Mouse (Mus musculus): ENCODE measurements at regions not wholly inside any gene's neighbourhood (a gene's known extent, or its start where the extent isn't known, plus 50 kb on each side); places are given as distances from the start of the nearest gene placed in this dataset.
A peak's percentile ranks its signal among the peaks of the same experiment; 100 is the strongest.

GRCm38 (mm10) chr8:17664371-17665141, 1313.5 kb downstream of the Defb40 start:
- 0 out of 2 replicates have a peak, but pooled peaks have one; percentile 10 for TF ChIP-seq CTCF (IDR thresholded peaks at IDR 0.05)
- TF ChIP-seq POLR2A (IDR thresholded peaks at IDR 0.05; ENCODE audit: insufficient read depth, low read depth, low read length), result no peak
